Comparison of ENCODE assay signal across 8 mouse cellular contexts in genomic region chr8:84700941-84701911, GRCm38 (mm10). TPM values are rescaled to one million over a fixed set of nuclear protein-coding genes. Genes with fewer than 3 reads are reported as not detected.
DNase-seq lines count a peak whose midpoint lies in the region; ATAC-seq and TF ChIP-seq lines count a peak whose summit lies in the region.

Gene Lyl1, plus strand, starts transcription at chr8:84701457.

- intact Hi-C loops in heart, adult 2 months (cut with DNase I) = loop anchor here (2.0 kb wide), 1 partner anchor 40 kb away; no protein-coding TSS in a partner anchor

- peak; percentile 99 for TF ChIP-seq EP300 in heart, adult 2 months (IDR thresholded peaks at IDR 0.05; ENCODE audit: insufficient read depth, low read depth, low read length)

- H3K36me3 ChIP-seq in heart, adult 2 months (ENCODE audit: control insufficient read depth, insufficient read depth, low read length) = no peaks in the 10 kb centered on the region
- H3K36me3 ChIP-seq in intestine, postnatal 0 days (ENCODE audit: control insufficient read depth, insufficient read depth) = peaks cover 22% of the 10 kb centered on the region
- peaks cover 31% of the 10 kb centered on the region for H3K36me3 ChIP-seq in neural tube, embryonic 15.5 days

- H3K4me3 ChIP-seq in heart, adult 2 months = peak within 1 kb of the TSS; percentile 56
- peak within 1 kb of the TSS; percentile 25 for H3K4me3 ChIP-seq in intestine, postnatal 0 days (ENCODE audit: low read depth, low read length)
- H3K4me3 ChIP-seq in lung, adult 2 months (replicated peaks; ENCODE audit: extremely low read depth, low read depth, low read length) = peak within 1 kb of the TSS; percentile 69
- H3K4me3 ChIP-seq in neural tube, embryonic 15.5 days (replicated peaks) = no peak within 1 kb of the TSS; the same call in 1 of the 2 replicates

- peak within 1 kb of the TSS; percentile 37 for H3K4me2 ChIP-seq in intestine, postnatal 0 days (replicated peaks; ENCODE audit: low read depth)
- peak within 1 kb of the TSS; percentile 19; the same call in 1 of the 2 replicates for H3K4me2 ChIP-seq in neural tube, embryonic 15.5 days

- H3K9me3 ChIP-seq in intestine, postnatal 0 days (ENCODE audit: control insufficient read depth) = no peaks in the 10 kb centered on the region
- H3K9me3 ChIP-seq in neural tube, embryonic 15.5 days (replicated peaks) = no peaks in the 10 kb centered on the region

- DNase-seq in MEL-GATA-1-ER (ENCODE audit: extremely low read depth, low read depth) = peak; percentile 94
- peak; percentile 63 for DNase-seq in embryo, embryonic 10 days (ENCODE audit: low spot score)
- peak; percentile 82 to 89 for DNase-seq in heart, adult 2 months
- peak; percentile 75 for DNase-seq in lung, adult 2 months
- DNase-seq in left cerebral cortex, adult 11 months (ENCODE audit: low spot score) = no peak

- H3K9ac ChIP-seq in heart, adult 2 months (ENCODE audit: low read depth, low read length) = peak within 1 kb of the TSS; percentile 68
- H3K9ac ChIP-seq in intestine, postnatal 0 days (ENCODE audit: low read depth, low read length) = no peak within 1 kb of the TSS
- no peak within 1 kb of the TSS; the same call in 1 of the 2 replicates for H3K9ac ChIP-seq in neural tube, embryonic 15.5 days (replicated peaks)

- no peaks in the 10 kb centered on the region for H3K27me3 ChIP-seq in heart, adult 2 months (ENCODE audit: control insufficient read depth, insufficient read depth, low read length)
- H3K27me3 ChIP-seq in intestine, postnatal 0 days (replicated peaks; ENCODE audit: control insufficient read depth, insufficient read depth, low read length) = peaks cover 40% of the 10 kb centered on the region
- peaks cover 41% of the 10 kb centered on the region for H3K27me3 ChIP-seq in neural tube, embryonic 15.5 days (replicated peaks)

- TF ChIP-seq POLR2A in heart, adult 2 months (IDR thresholded peaks at IDR 0.05; ENCODE audit: insufficient read depth, low read depth, low read length) = peak; percentile 78
- peak; percentile 56; the same call in 1 of the 2 replicates for TF ChIP-seq POLR2A in lung, adult 2 months (IDR thresholded peaks at IDR 0.05; ENCODE audit: borderline replicate concordance, extremely low read depth, low read depth, low read length)

- H3K27ac ChIP-seq in heart, adult 2 months = peak within 1 kb of the TSS; percentile 90
- H3K27ac ChIP-seq in intestine, postnatal 0 days (ENCODE audit: low read depth, low read length) = peak within 1 kb of the TSS; percentile 54; the same call in 1 of the 2 replicates
- peak within 1 kb of the TSS; percentile 45 for H3K27ac ChIP-seq in neural tube, embryonic 15.5 days (replicated peaks)

- H3K79me2 ChIP-seq in heart, adult 2 months (replicated peaks; ENCODE audit: control insufficient read depth, insufficient read depth, low read length) = no peaks in the 10 kb centered on the region

- 0 out of 2 replicates have a peak, but pooled peaks have one; percentile 17 for ATAC-seq in intestine, postnatal 0 days
- no peak for ATAC-seq in neural tube, embryonic 15.5 days (ENCODE audit: low FRiP score)
- ATAC-seq in activated CD4-positive, CD25-positive, alpha-beta regulatory T cell, adult 4 months = no peak

- peak; percentile 60 for TF ChIP-seq CTCF in heart, adult 2 months (IDR thresholded peaks at IDR 0.05)
- peak; percentile 35 for TF ChIP-seq CTCF in intestine, postnatal 0 days (IDR thresholded peaks at IDR 0.05; ENCODE audit: low read depth)
- TF ChIP-seq CTCF in lung, adult 2 months (IDR thresholded peaks at IDR 0.05; ENCODE audit: insufficient read depth, low read length) = no peak

- peaks cover 20% of the 10 kb centered on the region for H3K4me1 ChIP-seq in heart, adult 2 months (ENCODE audit: control insufficient read depth, insufficient read depth, low read length)
- 0 out of 2 replicates have a peak, but pooled peaks cover 7% of the 10 kb centered on the region for H3K4me1 ChIP-seq in intestine, postnatal 0 days (replicated peaks; ENCODE audit: control insufficient read depth, insufficient read depth, low read length)
- H3K4me1 ChIP-seq in lung, adult 2 months (ENCODE audit: control insufficient read depth, insufficient read depth, low read length) = peaks cover 37% of the 10 kb centered on the region
- peaks cover 32% of the 10 kb centered on the region for H3K4me1 ChIP-seq in neural tube, embryonic 15.5 days

- WGBS in heart, adult 2 months = 9% methylated on average over 34 of the region's 34 CpGs
- 10% methylated on average over 34 of the region's 34 CpGs for WGBS in intestine, postnatal 0 days
- WGBS in lung, adult 2 months = 16% methylated on average over 34 of the region's 34 CpGs
- 12% methylated on average over 34 of the region's 34 CpGs for WGBS in neural tube, embryonic 15.5 days

RNA-seq across cellular contexts. Expression of gene Lyl1, which starts in this region (rescaled TPM):
- 1 to 10 TPM; 3.0 to 3.7 TPM for total RNA-seq in heart, adult 2 months (2021)
- 4.0 and 7.7 TPM in 2 replicates for polyA plus RNA-seq in heart, adult 2 months (2012; rRNA removed)
- polyA plus RNA-seq in intestine, postnatal 0 days (2015; fragmentation: Nextera tagmentation; extraction: Ambion mirVana) = 3.5 and 3.9 TPM in 2 replicates
- 20.2 and 21.9 TPM in 2 replicates for polyA plus RNA-seq in lung, adult 2 months (2012; rRNA removed)
- polyA plus RNA-seq in neural tube, embryonic 15.5 days (2015; fragmentation: Nextera tagmentation; extraction: Ambion mirVana) = 3.1 and 6.1 TPM in 2 replicates
- polyA plus RNA-seq in activated CD4-positive, CD25-positive, alpha-beta regulatory T cell, adult 4 months (2017; shearing (Covaris generic)) = 1 to 10 TPM in 1 of 2 experiments, under 1 TPM in 1; 0.85 to 1.2 TPM
